Mouse (Mus musculus) hindbrain, embryonic 16.5 days (tissue): ENCODE results near the gene Ece1. TPM values are rescaled to one million over a fixed set of nuclear protein-coding genes. Genes with fewer than 3 reads are reported as not detected.

Experiments used
- ATAC-seq: fragments of 200-750 bp; cut with Nextera tagmentation; 2 replicates; pipeline ENCODE4 v1.8.0; 2017; ENCODE audit warnings: moderate TSS enrichment, moderate library complexity
- H3K27ac ChIP-seq: fragments of 300-500 bp; sonication (generic); 2 replicates; pipeline ENCODE4 v1.5.1; 2014; ENCODE audit warnings: low read depth, mild to moderate bottlenecking, control low read depth, low read length, moderate library complexity
- H3K27me3 ChIP-seq: fragments of 300-500 bp; sonication (generic); replicated peaks from 2 replicates; pipeline ENCODE4 v1.6.1; 2014; ENCODE audit warnings: low read length; ENCODE audit not compliant: control insufficient read depth, insufficient read depth
- H3K36me3 ChIP-seq: fragments of 300-500 bp; sonication (generic); 2 replicates; pipeline ENCODE4 v1.6.1; 2014; ENCODE audit warnings: mild to moderate bottlenecking, low read length, moderate library complexity, mixed read lengths; ENCODE audit not compliant: control insufficient read depth, insufficient read depth
- H3K4me1 ChIP-seq: fragments of 300-500 bp; sonication (generic); 2 replicates; pipeline ENCODE4 v1.6.1; 2014; ENCODE audit warnings: low read depth, low read length; ENCODE audit not compliant: control insufficient read depth, insufficient read depth
- H3K4me2 ChIP-seq: fragments of 300-500 bp; sonication (generic); 2 replicates; pipeline ENCODE4 v1.6.1; 2014; ENCODE audit warnings: mild to moderate bottlenecking, low read length, control low read depth, moderate library complexity
- H3K4me3 ChIP-seq: fragments of 300-500 bp; sonication (generic); 2 replicates; pipeline ENCODE4 v1.5.1; 2014; ENCODE audit warnings: mild to moderate bottlenecking, low read length, control low read depth, moderate library complexity
- H3K9ac ChIP-seq: fragments of 300-500 bp; sonication (generic); 2 replicates; pipeline ENCODE4 v1.6.1; 2014; ENCODE audit warnings: low read depth, mild to moderate bottlenecking, control low read depth, low read length, moderate library complexity
- H3K9me3 ChIP-seq: fragments of 300-500 bp; sonication (generic); 2 replicates; pipeline ENCODE4 v1.6.1; 2014; ENCODE audit warnings: mild to moderate bottlenecking, low read length, moderate library complexity; ENCODE audit not compliant: control insufficient read depth
- WGBS: fragments of 180-500 bp; shearing (Covaris S2); extraction: QIAGEN DNeasy Blood & Tissue Kit; methylation state at CpG from one replicate; pipeline ENCODE4 v1.1.7; 2014; 5-methylcytosine and 5-hydroxymethylcytosine counted together
- polyA plus RNA-seq: library from polyadenylated mRNA; unstranded; fragments of >200 nt; fragmentation: Nextera tagmentation; extraction: Ambion mirVana; gene quantifications from 2 replicates; pipeline ENCODE4 v1.2.1, GENCODE M21; 2015

Gene Ece1
- polyA plus RNA-seq, 1 experiment from 2014 or later, result 18.5 TPM

- peaks cover 15% of the 10 kb centered on the region for H3K4me1 ChIP-seq
- H3K9me3 ChIP-seq, result no peaks in the 10 kb centered on the region
- WGBS, result 93% methylated on average over 8 of the region's 8 CpGs
- H3K9ac ChIP-seq, result no peak overlapping the region
- no peak overlapping the region for H3K4me2 ChIP-seq
- no peaks in the 10 kb centered on the region for H3K36me3 ChIP-seq
- no peak overlapping the region for H3K4me3 ChIP-seq
- no peaks in the 10 kb centered on the region for H3K27me3 ChIP-seq
- H3K27ac ChIP-seq, result no peak overlapping the region
- ATAC-seq, result no peak
Observed at GRCm38 (mm10) chr4:137911657-137912056, 49.6 kb downstream of the Ece1 start.

GRCm38 (mm10) chr4:137912768-137913305 is 50.8 kb downstream of the Ece1 start:
- peak; percentile 6; the same call in 1 of the 2 replicates for ATAC-seq

GRCm38 (mm10) chr4:137913321-137914057 is 51.5 kb downstream of the Ece1 start:
- Histone ChIP-seq H3K4me1 (peaks cover 28% of the 10 kb centered on the region), H3K9ac (peak overlapping the region; percentile 81), H3K36me3 (no peaks in the 10 kb centered on the region), H3K4me3 (peak overlapping the region; percentile 64), H3K27ac (peak overlapping the region; percentile 53), H3K27me3 (no peaks in the 10 kb centered on the region), H3K4me2 (peak overlapping the region; percentile 97), H3K9me3 (no peaks in the 10 kb centered on the region)
- WGBS, result 1% methylated on average over 48 of the region's 54 CpGs
- ATAC-seq, result peak; percentile 73

More at GRCm38 (mm10) chr4:137912768-137913305, 50.8 kb downstream of the Ece1 start:
- Histone ChIP-seq H3K36me3 (no peaks in the 10 kb centered on the region), H3K27me3 (no peaks in the 10 kb centered on the region), H3K9ac (peak overlapping the region; percentile 81), H3K4me2 (peak overlapping the region; percentile 97), H3K27ac (peak overlapping the region; percentile 53), H3K4me3 (peak overlapping the region; percentile 64), H3K4me1 (peaks cover 22% of the 10 kb centered on the region), H3K9me3 (no peaks in the 10 kb centered on the region)
- WGBS, result 47% methylated on average over 12 of the region's 13 CpGs

GRCm38 (mm10) chr4:137917591-137917990 is 55.6 kb downstream of the Ece1 start:
- WGBS, result 30% methylated on average over 6 of the region's 6 CpGs
- Histone ChIP-seq H3K9ac (peak overlapping the region; percentile 12), H3K27ac (no peak overlapping the region)

GRCm38 (mm10) chr4:137918559-137918958 is 56.5 kb downstream of the Ece1 start:
- no peaks in the 10 kb centered on the region for H3K9me3 ChIP-seq
- no peak overlapping the region for H3K27ac ChIP-seq
- H3K36me3 ChIP-seq, result no peaks in the 10 kb centered on the region
- H3K4me2 ChIP-seq, result no peak overlapping the region
- H3K4me3 ChIP-seq, result no peak overlapping the region
- peaks cover 27% of the 10 kb centered on the region for H3K4me1 ChIP-seq
- no peaks in the 10 kb centered on the region for H3K27me3 ChIP-seq
- H3K9ac ChIP-seq, result no peak overlapping the region
- WGBS, result 47% methylated on average over 9 of the region's 9 CpGs
- ATAC-seq, result no peak

More at GRCm38 (mm10) chr4:137917591-137917990, 55.6 kb downstream of the Ece1 start:
- Histone ChIP-seq H3K27me3 (no peaks in the 10 kb centered on the region), H3K36me3 (no peaks in the 10 kb centered on the region), H3K4me1 (peaks cover 35% of the 10 kb centered on the region), H3K4me2 (no peak overlapping the region), H3K4me3 (no peak overlapping the region), H3K9me3 (no peaks in the 10 kb centered on the region)
- peak; percentile 49; the same call in 1 of the 2 replicates for ATAC-seq

- Histone ChIP-seq H3K27me3 (no peaks in the 10 kb centered on the region), H3K9ac (no peak overlapping the region), H3K9me3 (no peaks in the 10 kb centered on the region), H3K27ac (no peak overlapping the region), H3K4me3 (no peak overlapping the region), H3K4me1 (peaks cover 23% of the 10 kb centered on the region), H3K36me3 (no peaks in the 10 kb centered on the region), H3K4me2 (no peak overlapping the region)
- 54% methylated on average over 10 of the region's 10 CpGs for WGBS
- ATAC-seq, result no peak
Observed at GRCm38 (mm10) chr4:137919116-137919515, 57.1 kb downstream of the Ece1 start.

- Histone ChIP-seq H3K4me1 (peaks cover 20% of the 10 kb centered on the region), H3K27ac (peak overlapping the region; percentile 44; the same call in 1 of the 2 replicates), H3K9ac (no peak overlapping the region), H3K4me3 (no peak overlapping the region), H3K36me3 (no peaks in the 10 kb centered on the region), H3K9me3 (no peaks in the 10 kb centered on the region), H3K27me3 (no peaks in the 10 kb centered on the region), H3K4me2 (no peak overlapping the region)
- WGBS, result 50% methylated on average over 7 of the region's 7 CpGs
- no peak for ATAC-seq
Observed at GRCm38 (mm10) chr4:137920005-137920404, 58.0 kb downstream of the Ece1 start.

- no peak for ATAC-seq
- peak overlapping the region; percentile 57 for H3K27ac ChIP-seq
- no peak overlapping the region for H3K9ac ChIP-seq
- whole genome bisulfite sequencing, result 44% methylated on average over 10 of the region's 10 CpGs
- H3K36me3 ChIP-seq, result no peaks in the 10 kb centered on the region
- H3K27me3 ChIP-seq, result no peaks in the 10 kb centered on the region
- H3K4me2 ChIP-seq, result no peak overlapping the region
- peaks cover 20% of the 10 kb centered on the region for H3K4me1 ChIP-seq
- H3K4me3 ChIP-seq, result no peak overlapping the region
- H3K9me3 ChIP-seq, result no peaks in the 10 kb centered on the region
Observed at GRCm38 (mm10) chr4:137920500-137920961, 58.5 kb downstream of the Ece1 start.

GRCm38 (mm10) chr4:137921510-137921909 is 59.5 kb downstream of the Ece1 start:
- Histone ChIP-seq H3K4me1 (peaks cover 24% of the 10 kb centered on the region), H3K36me3 (peaks cover 1% of the 10 kb centered on the region; the same call in 1 of the 2 replicates), H3K4me3 (no peak overlapping the region), H3K9me3 (no peaks in the 10 kb centered on the region), H3K4me2 (no peak overlapping the region), H3K27ac (no peak overlapping the region), H3K27me3 (no peaks in the 10 kb centered on the region), H3K9ac (no peak overlapping the region)
- WGBS, result 86% methylated on average over 11 of the region's 11 CpGs
- no peak for ATAC-seq
